Mouse (Mus musculus) neural tube, embryonic 11.5 days (tissue): ENCODE results near the gene Rnf212b. TPM values are rescaled to one million over a fixed set of nuclear protein-coding genes. Genes with fewer than 3 reads are reported as not detected.

Experiments
- ATAC-seq: fragments of 200-750 bp; cut with Nextera tagmentation; 2 replicates; pipeline ENCODE4 v1.8.0; 2017; ENCODE audit warnings: moderate number of reproducible peaks, mild to moderate bottlenecking, moderate TSS enrichment, moderate library complexity; ENCODE audit not compliant: insufficient read depth, low FRiP score, low TSS enrichment
- DNase-seq: peaks from one replicate; pipeline ENCODE4 v3.0.0-alpha.2; 2015; ENCODE audit warnings: low spot score
- H3K27ac ChIP-seq: fragments of 300-500 bp; sonication (generic); 2 replicates; pipeline ENCODE4 v1.5.1; 2014; ENCODE audit warnings: low read depth, mild to moderate bottlenecking, low read length
- H3K27me3 ChIP-seq: fragments of 300-500 bp; sonication (generic); 2 replicates; pipeline ENCODE4 v1.6.1; 2014; ENCODE audit warnings: mild to moderate bottlenecking, low read length, mixed read lengths; ENCODE audit not compliant: control insufficient read depth, insufficient read depth
- H3K36me3 ChIP-seq: fragments of 300-500 bp; sonication (generic); 2 replicates; pipeline ENCODE4 v1.6.1; 2014; ENCODE audit warnings: mild to moderate bottlenecking, low read length, moderate library complexity, mixed read lengths; ENCODE audit not compliant: control insufficient read depth, insufficient read depth
- H3K4me1 ChIP-seq: fragments of 300-500 bp; sonication (generic); 2 replicates; pipeline ENCODE4 v1.6.1; 2014; ENCODE audit warnings: low read length, mixed read lengths; ENCODE audit not compliant: control insufficient read depth, insufficient read depth
- H3K4me2 ChIP-seq: fragments of 300-500 bp; sonication (generic); 2 replicates; pipeline ENCODE4 v1.6.1; 2014; ENCODE audit warnings: low read depth, mild to moderate bottlenecking, moderate library complexity
- H3K4me3 ChIP-seq: fragments of 300-500 bp; sonication (generic); 2 replicates; pipeline ENCODE4 v1.5.1; 2014; ENCODE audit warnings: low read depth, low read length
- H3K9ac ChIP-seq: fragments of 300-500 bp; sonication (generic); 2 replicates; pipeline ENCODE4 v1.6.1; 2014; ENCODE audit warnings: mild to moderate bottlenecking, low read length
- H3K9me3 ChIP-seq: fragments of 300-500 bp; sonication (generic); 2 replicates; pipeline ENCODE4 v1.6.1; 2016; ENCODE audit warnings: low read length; ENCODE audit not compliant: control insufficient read depth
- WGBS: fragments of 180-500 bp; shearing (Covaris S2); extraction: QIAGEN DNeasy Blood & Tissue Kit; methylation state at CpG from one replicate; pipeline ENCODE4 v1.1.7; 2014; 5-methylcytosine and 5-hydroxymethylcytosine counted together
- polyA plus RNA-seq: library from polyadenylated mRNA; unstranded; fragments of >200 nt; fragmentation: Nextera tagmentation; extraction: Ambion mirVana; gene quantifications from 2 replicates; pipeline ENCODE4 v1.2.1, GENCODE M21; 2014

Rnf212b gene
- polyA plus RNA-seq, 1 experiment from 2014 or later, result not detected

DNA sequence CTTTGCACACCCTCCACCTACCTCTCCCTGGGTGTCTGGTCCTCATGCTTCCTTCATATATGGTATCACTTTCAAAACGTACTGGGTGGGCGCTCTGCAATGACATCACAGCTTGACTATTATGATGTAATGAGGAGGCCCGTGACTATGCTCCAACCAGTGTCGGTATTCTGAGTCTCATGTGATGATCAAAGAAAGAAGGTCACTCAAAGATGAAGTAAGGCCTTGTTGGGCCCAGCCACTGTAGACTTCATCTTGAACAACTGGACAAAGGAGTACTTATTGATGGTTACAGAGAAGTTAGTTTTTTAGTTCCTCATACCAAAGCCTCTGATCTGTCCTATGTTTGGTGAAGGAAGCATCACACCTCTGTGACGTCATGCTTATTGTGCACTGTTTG lies 56.9 kb downstream of the Rnf212b start, which contains the start of gene Homez:
Gene Homez (minus strand): TSS at position 101 of the 400 bp plus-strand sequence.
- no peak within 1 kb of the TSS for H3K4me3 ChIP-seq
- no peaks in the 10 kb centered on the region for H3K4me1 ChIP-seq
- no peaks in the 10 kb centered on the region for H3K27me3 ChIP-seq
- H3K9me3 ChIP-seq, result no peaks in the 10 kb centered on the region
- no peak for DNase-seq
- H3K27ac ChIP-seq, result no peak within 1 kb of the TSS
- H3K9ac ChIP-seq, result no peak within 1 kb of the TSS
- no peaks in the 10 kb centered on the region for H3K36me3 ChIP-seq
- 87% methylated on average over 5 of the region's 5 CpGs for WGBS
- H3K4me2 ChIP-seq, result no peak within 1 kb of the TSS
- no peak for ATAC-seq

DNA sequence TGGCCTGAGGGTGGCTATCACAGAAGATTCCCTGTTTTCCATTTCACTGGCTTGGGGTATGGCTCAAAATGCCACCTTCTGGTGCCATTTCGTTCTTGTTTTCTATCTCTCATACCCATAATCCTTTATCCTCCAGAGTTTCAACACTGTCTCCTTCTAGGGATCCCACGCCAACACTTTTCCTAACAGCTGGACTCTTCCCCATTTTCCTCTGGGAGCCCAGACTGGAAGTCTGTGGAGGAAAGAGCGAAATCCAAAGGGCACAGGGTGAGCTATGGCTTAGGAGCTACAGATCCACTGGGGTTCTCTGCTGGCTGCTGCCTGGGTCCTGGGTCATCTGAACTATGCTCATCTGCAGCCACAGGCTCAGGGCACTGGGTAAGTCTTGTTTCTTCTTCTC lies 60.2 kb downstream of the Rnf212b start:
- H3K4me2 ChIP-seq, result no peak overlapping the region
- H3K36me3 ChIP-seq, result no peaks in the 10 kb centered on the region
- no peaks in the 10 kb centered on the region for H3K9me3 ChIP-seq
- WGBS, result 91% methylated on average over 3 of the region's 3 CpGs
- ATAC-seq (no peak), DNase-seq (no peak)
- H3K4me1 ChIP-seq, result 0 out of 2 replicates have a peak, but pooled peaks cover 6% of the 10 kb centered on the region
- H3K27ac ChIP-seq, result no peak overlapping the region
- H3K9ac ChIP-seq, result no peak overlapping the region
- H3K27me3 ChIP-seq, result no peaks in the 10 kb centered on the region
- no peak overlapping the region for H3K4me3 ChIP-seq

DNA sequence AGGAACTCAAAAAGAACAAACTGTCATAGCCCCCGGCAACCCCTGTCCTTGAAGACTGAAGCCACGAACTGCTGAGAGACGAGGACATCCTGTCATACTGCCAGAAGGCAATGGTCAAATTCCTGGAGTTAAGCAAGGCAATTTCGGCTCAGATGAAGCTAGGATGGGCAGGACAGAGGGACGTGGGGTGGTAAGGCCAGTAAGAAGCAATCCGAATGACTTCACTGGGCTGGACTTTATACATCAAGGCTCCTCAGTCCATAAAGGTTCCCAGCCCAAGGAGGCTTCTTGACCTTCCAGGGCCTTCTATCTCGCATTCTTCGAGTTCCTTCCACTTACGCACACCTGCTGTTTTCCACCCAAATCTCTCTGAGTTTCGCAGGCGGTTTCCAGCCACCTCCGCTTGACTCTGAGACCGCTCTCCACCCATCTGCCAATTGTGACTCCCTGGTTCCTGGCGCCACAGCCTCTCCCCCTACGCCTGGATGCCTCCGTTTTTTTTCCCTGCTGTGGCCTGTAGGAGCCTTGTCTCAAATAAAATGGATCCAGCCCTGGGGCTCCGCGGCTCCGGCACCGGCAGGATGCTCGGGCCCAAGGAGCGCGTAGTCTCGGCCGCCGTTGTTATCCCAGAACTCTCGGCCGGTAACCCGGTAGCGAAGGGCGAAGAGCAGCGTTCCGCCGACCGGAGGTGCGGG lies 62.0 kb downstream of the Rnf212b start:
- Histone ChIP-seq H3K27me3 (no peaks in the 10 kb centered on the region), H3K4me1 (0 out of 2 replicates have a peak, but pooled peaks cover 6% of the 10 kb centered on the region), H3K36me3 (no peaks in the 10 kb centered on the region), H3K9me3 (no peaks in the 10 kb centered on the region), H3K9ac (peak overlapping the region; percentile 61), H3K4me3 (peak overlapping the region; percentile 67), H3K4me2 (peak overlapping the region; percentile 99), H3K27ac (peak overlapping the region; percentile 67)
- DNase-seq (no peak), ATAC-seq (peak; percentile 61)
- 3% methylated on average over 36 of the region's 36 CpGs for WGBS

DNA sequence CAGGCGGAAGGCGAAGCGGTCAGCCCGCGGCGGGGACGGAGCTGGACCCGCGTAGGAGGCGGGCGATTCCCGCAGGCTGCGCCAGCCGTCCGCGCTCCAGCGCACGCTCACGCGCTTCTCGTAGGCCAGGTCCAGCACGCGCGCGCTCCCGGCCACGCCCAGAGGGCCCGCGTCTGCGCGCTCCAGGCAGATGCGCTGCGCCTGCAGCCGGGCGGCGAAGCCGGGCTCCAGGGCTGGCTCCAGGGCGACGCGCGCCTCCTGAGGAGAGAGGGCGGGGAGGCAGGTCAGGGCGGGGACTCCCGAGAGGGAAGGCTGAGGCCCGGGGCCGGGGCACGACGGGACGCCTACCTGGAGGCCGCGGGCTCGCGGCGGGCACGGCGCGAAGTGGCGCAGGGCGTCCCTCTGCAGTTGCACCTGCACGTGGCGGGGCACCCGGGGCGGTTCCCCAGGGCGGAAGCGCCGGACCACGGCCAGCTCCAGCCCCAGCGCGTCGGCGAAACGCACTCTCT lies 62.7 kb downstream of the Rnf212b start:
- H3K4me3 ChIP-seq, result peak overlapping the region; percentile 67
- DNase-seq, result peak; percentile 95
- peak overlapping the region; percentile 67 for H3K27ac ChIP-seq
- peak overlapping the region; percentile 99 for H3K4me2 ChIP-seq
- 0% methylated on average over 65 of the region's 72 CpGs for WGBS
- peak; percentile 92 for ATAC-seq
- no peaks in the 10 kb centered on the region for H3K9me3 ChIP-seq
- 0 out of 2 replicates have a peak, but pooled peaks cover 6% of the 10 kb centered on the region for H3K4me1 ChIP-seq
- H3K27me3 ChIP-seq, result no peaks in the 10 kb centered on the region
- H3K36me3 ChIP-seq, result no peaks in the 10 kb centered on the region
- peak overlapping the region; percentile 61 for H3K9ac ChIP-seq

DNA sequence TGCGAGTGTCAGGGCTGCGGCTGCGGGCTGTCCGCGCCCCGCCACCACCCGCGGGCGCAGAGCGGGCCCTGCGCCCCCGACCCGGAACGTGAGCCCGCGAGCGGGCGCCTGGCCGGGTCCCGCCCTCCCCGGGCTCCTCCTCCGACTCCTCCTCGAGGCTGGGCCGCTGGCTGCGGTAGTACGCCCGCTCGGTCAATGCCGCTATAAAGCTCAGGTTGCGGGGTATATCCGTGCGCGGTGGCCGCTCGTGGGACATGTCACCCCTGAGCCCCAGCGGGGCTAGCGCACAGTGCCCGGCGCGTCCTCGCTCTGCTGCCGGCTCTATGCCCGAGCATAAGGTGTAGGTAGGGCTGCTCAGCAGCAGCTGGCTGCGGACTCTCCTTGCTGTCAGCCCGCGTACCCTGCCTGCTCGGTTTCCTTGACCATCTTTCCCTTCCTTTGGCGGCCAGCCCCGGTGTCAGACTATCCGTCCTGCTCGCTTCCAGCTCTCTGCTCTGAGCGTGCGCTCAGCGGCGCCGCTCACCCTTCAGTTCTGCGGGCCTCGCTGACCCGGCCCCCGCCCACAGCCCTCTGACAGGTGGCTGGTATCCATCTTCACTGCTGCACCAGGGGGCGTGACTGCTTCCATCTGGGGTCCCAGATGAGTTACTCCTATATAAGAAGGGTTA lies 63.2 kb downstream of the Rnf212b start, which contains the start of gene Ppp1r3e:
Gene Ppp1r3e (minus strand): TSS at position 503 of the 668 bp plus-strand sequence.
- peak within 1 kb of the TSS; percentile 61 for H3K9ac ChIP-seq
- peak; percentile 66 for ATAC-seq
- no peaks in the 10 kb centered on the region for H3K36me3 ChIP-seq
- H3K27ac ChIP-seq, result peak within 1 kb of the TSS; percentile 67
- 0 out of 2 replicates have a peak, but pooled peaks cover 6% of the 10 kb centered on the region for H3K4me1 ChIP-seq
- no peaks in the 10 kb centered on the region for H3K27me3 ChIP-seq
- H3K9me3 ChIP-seq, result no peaks in the 10 kb centered on the region
- under 1% methylated on average over 54 of the region's 61 CpGs for WGBS
- peak; percentile 75 for DNase-seq
- peak within 1 kb of the TSS; percentile 67 for H3K4me3 ChIP-seq
- H3K4me2 ChIP-seq, result peak within 1 kb of the TSS; percentile 99

DNA sequence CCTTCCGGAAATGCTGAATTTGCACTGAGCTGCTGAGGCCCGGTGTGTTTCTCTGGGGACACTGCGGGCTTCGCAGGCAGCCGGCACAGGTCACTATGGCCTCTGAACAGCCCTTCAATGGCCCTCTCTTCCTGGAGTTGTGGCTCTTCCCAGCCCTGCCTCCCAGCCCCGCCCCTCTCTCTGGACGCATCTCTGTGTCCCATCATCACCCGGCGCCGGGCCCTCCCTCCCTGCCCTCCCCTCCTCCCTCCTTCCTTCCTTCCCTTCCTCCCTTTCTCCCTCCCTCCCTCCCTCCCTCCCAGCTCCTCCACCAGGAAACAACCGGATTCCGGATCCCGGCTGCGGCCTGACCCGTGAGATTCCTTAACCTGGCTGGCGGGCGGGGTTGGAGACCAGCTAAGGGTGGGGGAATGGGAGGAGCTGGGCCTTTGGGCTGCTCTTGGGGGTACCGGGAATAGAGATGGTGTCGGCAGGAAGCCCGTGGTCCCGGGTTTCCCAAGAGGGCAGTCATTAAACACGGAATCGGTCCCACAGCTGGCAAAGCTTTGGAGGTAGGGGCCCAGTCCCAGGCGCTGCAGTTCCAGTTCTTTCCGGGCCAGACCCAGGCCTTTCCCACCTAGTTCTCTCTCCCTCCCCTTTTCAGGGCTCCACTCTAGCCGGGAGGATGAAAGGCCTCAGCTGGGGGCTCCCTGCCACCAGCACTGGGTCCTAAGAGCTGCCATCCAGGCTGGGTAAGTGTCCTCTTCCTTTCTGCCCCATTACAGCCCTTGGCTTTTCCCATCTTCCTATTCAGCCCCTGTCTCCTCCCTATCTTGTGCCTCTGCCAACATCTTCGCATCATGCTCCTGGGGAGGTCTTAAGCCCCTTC lies 69.4 kb downstream of the Rnf212b start, which contains the start of the genes Bcl2l2 and Gm20521:
Gene Bcl2l2 (plus strand): TSS at position 224 of the 868 bp plus-strand sequence.
Gene Gm20521 (plus strand): TSS at position 288 of the 868 bp plus-strand sequence.
- DNase-seq, result peak; percentile 89
- no peaks in the 10 kb centered on the region for H3K27me3 ChIP-seq
- peak within 1 kb of the TSS; percentile 54 for H3K4me3 ChIP-seq
- H3K4me2 ChIP-seq, result peak within 1 kb of the TSS; percentile 66
- no peaks in the 10 kb centered on the region for H3K9me3 ChIP-seq
- peak within 1 kb of the TSS; percentile 53 for H3K9ac ChIP-seq
- ATAC-seq, result peak; percentile 93
- WGBS, result under 1% methylated on average over 23 of the region's 27 CpGs
- no peaks in the 10 kb centered on the region for H3K36me3 ChIP-seq
- H3K4me1 ChIP-seq, result peaks cover 7% of the 10 kb centered on the region
- H3K27ac ChIP-seq, result peak within 1 kb of the TSS; percentile 75

DNA sequence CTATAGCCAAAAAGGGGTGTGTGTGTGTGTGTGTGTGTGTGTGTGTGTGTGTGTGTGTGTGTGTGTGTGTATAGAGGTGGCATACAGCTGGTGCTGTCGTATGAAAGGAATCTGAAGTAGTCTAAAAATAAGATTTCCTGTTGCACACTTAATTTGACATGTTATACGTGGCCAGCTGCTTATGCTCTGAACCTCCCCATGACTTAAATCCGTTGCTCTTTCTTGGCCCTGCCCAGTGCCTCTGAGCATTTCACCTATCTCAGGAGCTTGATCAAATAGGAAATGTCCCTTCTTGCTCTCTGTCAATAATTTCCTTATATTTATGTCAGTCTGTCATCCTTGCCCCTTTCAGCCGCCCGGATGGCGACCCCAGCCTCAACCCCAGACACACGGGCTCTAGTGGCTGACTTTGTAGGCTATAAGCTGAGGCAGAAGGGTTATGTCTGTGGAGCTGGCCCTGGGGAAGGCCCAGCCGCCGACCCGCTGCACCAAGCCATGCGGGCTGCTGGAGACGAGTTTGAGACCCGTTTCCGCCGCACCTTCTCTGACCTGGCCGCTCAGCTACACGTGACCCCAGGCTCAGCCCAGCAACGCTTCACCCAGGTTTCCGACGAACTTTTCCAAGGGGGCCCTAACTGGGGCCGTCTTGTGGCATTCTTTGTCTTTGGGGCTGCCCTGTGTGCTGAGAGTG lies 70.2 kb downstream of the Rnf212b start:
- H3K9ac ChIP-seq, result peak overlapping the region; percentile 53
- H3K36me3 ChIP-seq, result no peaks in the 10 kb centered on the region
- peak overlapping the region; percentile 75 for H3K27ac ChIP-seq
- peak overlapping the region; percentile 66 for H3K4me2 ChIP-seq
- peak overlapping the region; percentile 54 for H3K4me3 ChIP-seq
- no peaks in the 10 kb centered on the region for H3K27me3 ChIP-seq
- peaks cover 7% of the 10 kb centered on the region for H3K4me1 ChIP-seq
- 34% methylated on average over 21 of the region's 21 CpGs for WGBS
- no peaks in the 10 kb centered on the region for H3K9me3 ChIP-seq
- DNase-seq, result no peak
- ATAC-seq, result no peak
